Mouse (Mus musculus): ENCODE data around the gene Rbp4. TPM values are rescaled to one million over a fixed set of nuclear protein-coding genes. Genes with fewer than 3 reads are reported as not detected.

The Rbp4 gene
- 1.3 and 2.2 TPM in 2 replicates for polyA plus RNA-seq (2016; fragmentation: Nextera tagmentation; extraction: Ambion mirVana)

DNA sequence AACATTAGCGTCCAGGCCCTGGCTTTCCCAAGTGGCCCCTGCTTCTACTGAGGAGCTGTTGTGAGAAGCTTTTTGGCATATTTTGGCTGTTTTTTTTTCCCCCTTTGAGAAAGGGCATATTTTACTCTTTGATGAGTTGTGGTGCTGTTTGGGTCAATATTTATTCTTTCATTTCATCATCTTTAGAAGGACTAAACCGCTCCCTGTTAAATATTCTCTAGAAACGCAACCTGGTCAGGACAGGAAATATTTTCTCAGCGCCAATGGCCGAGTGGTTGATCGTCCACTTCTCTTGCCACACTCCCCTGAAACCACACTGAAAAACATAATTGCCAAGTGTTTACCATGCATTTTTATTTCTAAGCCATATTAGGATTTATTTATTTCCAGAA lies at the start of gene Rbp4:
Gene Rbp4, minus strand, starts transcription at position 63 of the 392 bp plus-strand sequence.
- WGBS, result 67% methylated on average over 6 of the region's 6 CpGs
- Histone ChIP-seq H3K4me3 (peak within 1 kb of the TSS; percentile 66), H3K27me3 (ENCODE audit: poor library complexity, severe bottlenecking) (peaks cover 49% of the 10 kb centered on the region), H3K4me1 (peaks cover 12% of the 10 kb centered on the region), H3K36me3 (replicated peaks) (no peaks in the 10 kb centered on the region), H3K9me3 (no peaks in the 10 kb centered on the region), H3K27ac (peak within 1 kb of the TSS; percentile 81)
- no peak for DNase-seq (ENCODE audit: extremely low spot score, low spot score)

DNA sequence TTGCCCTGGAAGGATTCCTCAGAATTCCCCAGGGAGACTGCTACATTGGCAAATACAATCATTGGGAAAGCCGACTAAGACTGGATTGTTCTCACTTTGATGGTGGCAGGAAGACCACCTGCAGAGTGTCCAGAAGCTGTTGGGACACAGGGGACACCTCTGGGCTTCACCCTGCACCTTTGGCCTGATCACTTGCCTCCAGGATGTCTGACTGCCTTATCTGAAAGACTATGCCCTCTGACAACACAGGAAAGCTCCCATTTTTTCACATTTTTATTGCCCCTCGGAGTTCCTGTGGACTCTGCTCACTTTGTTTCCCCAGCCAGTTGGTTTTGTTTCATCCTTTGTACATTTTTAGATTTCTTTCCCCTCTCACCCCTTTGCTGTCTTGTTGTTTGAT lies 39.6 kb upstream of the Rbp4 start:
- no peak overlapping the region for H3K27ac ChIP-seq
- no peaks in the 10 kb centered on the region for H3K27me3 ChIP-seq (ENCODE audit: poor library complexity, severe bottlenecking)
- H3K9me3 ChIP-seq, result no peaks in the 10 kb centered on the region
- H3K36me3 ChIP-seq (replicated peaks), result no peaks in the 10 kb centered on the region
- H3K4me3 ChIP-seq, result no peak overlapping the region
- WGBS, result 63% methylated on average over 2 of the region's 2 CpGs
- no peak for DNase-seq (ENCODE audit: extremely low spot score, low spot score)
- no peaks in the 10 kb centered on the region for H3K4me1 ChIP-seq

DNA sequence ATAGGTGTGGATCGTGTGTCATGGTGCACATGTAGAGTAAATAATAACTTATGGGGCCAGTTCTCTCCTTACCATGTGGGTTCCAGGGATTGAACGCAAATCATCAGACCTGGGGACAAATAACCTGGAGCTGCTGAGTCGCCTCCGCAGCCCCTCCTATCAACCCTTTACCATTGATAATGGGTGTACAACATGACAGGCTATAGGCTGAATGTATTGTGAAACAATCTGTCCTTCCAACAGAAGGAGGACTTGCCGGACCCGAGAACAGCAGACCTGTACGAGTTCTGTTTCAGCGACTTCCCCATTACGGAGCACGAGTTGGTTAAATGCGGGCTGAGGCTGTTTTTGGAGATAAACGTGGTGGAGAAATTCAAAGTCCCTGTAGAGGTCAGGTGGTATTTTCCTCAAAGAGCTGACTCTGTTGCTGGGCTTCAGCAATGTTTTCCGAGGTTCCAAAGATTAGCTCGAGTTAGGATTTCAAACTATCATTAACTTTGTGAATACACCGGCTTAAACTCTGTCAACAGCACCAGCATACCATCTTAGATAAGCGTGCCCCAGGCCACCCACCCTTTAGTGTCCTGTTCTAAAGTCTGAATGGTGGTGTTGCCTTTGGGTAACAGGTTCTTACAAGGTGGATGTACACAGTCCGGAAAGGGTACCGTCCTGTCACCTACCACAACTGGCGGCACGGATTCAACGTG lies 36.7 kb upstream of the Rbp4 start:
- Histone ChIP-seq H3K4me1 (no peaks in the 10 kb centered on the region), H3K9me3 (no peaks in the 10 kb centered on the region), H3K36me3 (replicated peaks) (no peaks in the 10 kb centered on the region), H3K4me3 (no peak overlapping the region), H3K27ac (no peak overlapping the region), H3K27me3 (ENCODE audit: poor library complexity, severe bottlenecking) (no peaks in the 10 kb centered on the region)
- no peak for DNase-seq (ENCODE audit: extremely low spot score, low spot score)
- WGBS, result 93% methylated on average over 21 of the region's 21 CpGs

DNA sequence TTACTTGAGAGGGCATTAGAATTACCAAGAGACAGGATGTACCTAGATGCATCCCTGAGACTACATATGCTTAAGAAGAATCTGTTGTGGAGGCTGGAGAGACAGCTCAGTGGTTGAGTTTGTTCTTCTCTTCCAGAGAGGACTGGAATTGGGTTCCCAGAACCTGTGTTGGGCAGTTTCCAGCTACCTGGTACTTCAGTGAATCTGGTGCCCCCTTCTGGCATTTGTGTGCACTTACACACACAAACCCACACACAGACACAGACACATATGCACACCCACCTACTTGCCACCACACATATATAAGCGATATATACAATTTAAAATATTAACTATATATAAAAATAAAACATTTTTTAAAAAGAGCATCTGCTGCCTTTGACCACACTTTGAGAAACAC lies 31.2 kb upstream of the Rbp4 start:
- H3K4me3 ChIP-seq, result no peak overlapping the region
- H3K27me3 ChIP-seq (ENCODE audit: poor library complexity, severe bottlenecking), result no peaks in the 10 kb centered on the region
- H3K4me1 ChIP-seq, result 0 out of 2 replicates have a peak, but pooled peaks cover 5% of the 10 kb centered on the region
- no peaks in the 10 kb centered on the region for H3K36me3 ChIP-seq (replicated peaks)
- DNase-seq (ENCODE audit: extremely low spot score, low spot score), result no peak
- H3K27ac ChIP-seq, result no peak overlapping the region
- no peaks in the 10 kb centered on the region for H3K9me3 ChIP-seq
- WGBS, result 100% methylated on average over 1 of the region's 1 CpGs

DNA sequence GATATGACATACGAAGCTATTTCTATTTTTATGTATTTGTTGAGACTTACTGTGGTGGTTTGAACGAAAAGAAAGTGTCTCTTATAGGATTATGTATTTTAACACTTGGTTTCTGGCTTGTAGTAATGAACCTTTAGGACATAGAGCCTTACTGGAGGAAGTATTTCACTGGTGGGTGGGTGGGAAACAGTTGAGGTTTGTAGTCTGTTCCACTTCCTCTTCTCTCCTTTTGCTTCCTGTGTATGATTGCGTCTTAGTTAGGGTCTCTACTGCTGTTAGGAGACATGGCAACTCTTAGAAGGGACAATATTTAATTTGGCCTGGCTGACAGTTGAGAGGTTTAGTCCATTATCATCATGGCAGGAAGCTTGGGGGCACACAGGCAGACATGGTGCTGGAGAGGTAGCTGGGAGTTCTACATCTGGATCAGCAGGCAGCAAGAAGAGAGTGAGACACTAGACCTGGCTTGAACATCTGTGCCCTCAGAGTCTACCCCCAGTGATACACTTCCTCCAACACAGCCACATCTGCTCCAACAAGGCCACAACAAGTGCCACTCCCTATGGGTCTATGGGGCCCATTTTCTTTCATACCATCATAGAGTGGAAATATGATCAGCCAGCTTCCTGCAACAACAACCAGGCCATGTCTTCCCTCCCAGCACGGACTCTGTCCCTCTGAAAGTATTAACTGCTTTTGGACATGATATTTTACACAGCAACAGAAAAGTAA lies 18.6 kb upstream of the Rbp4 start:
- H3K4me1 ChIP-seq, result no peaks in the 10 kb centered on the region
- WGBS, result 89% methylated on average over 4 of the region's 4 CpGs
- no peaks in the 10 kb centered on the region for H3K36me3 ChIP-seq (replicated peaks)
- no peaks in the 10 kb centered on the region for H3K9me3 ChIP-seq
- H3K27me3 ChIP-seq (ENCODE audit: poor library complexity, severe bottlenecking), result no peaks in the 10 kb centered on the region
- H3K27ac ChIP-seq, result no peak overlapping the region
- DNase-seq (ENCODE audit: extremely low spot score, low spot score), result no peak
- no peak overlapping the region for H3K4me3 ChIP-seq

DNA sequence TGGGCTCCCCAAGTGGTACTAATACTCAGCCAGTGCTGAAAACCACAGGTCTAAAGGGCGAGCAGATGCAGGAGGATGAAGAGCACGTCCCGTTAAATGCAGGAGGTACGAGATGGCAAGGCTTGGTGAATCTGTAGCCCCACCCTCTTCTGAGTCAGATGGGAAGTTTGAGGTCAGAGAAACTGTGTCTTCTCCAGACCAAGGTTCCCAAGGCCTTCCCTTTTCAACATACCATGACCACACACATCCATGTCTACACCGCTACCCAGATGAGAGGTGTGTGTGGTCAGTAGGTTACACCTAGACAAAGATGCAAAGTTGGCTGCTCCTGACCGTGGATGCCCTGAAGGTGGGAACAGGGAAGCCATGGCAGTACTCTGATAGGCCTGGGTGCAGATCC lies 9.7 kb upstream of the Rbp4 start:
- no peak for DNase-seq (ENCODE audit: extremely low spot score, low spot score)
- H3K4me1 ChIP-seq, result no peaks in the 10 kb centered on the region
- no peaks in the 10 kb centered on the region for H3K9me3 ChIP-seq
- no peaks in the 10 kb centered on the region for H3K36me3 ChIP-seq (replicated peaks)
- 86% methylated on average over 6 of the region's 6 CpGs for WGBS
- H3K27ac ChIP-seq, result no peak overlapping the region
- no peak overlapping the region for H3K4me3 ChIP-seq
- no peaks in the 10 kb centered on the region for H3K27me3 ChIP-seq (ENCODE audit: poor library complexity, severe bottlenecking)

DNA sequence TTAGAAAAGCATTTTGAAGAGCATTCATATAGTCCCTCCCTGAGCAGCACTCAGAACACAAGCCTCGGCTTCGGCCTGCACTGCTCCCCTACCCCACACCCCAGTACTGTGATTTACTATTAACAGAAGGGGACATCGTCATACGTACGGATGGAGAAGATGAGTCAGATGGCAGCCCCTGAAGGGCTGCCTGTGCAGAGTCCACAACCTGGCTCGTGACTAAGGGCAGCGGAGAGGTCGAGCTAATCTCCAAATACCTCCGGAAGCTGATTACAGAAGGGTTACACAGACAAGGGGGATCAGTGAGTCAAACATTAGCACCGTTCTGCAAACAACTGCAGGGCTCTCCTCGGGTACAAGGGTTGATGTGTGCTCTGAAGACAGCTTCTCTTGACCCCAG lies 8.9 kb upstream of the Rbp4 start:
- no peaks in the 10 kb centered on the region for H3K27me3 ChIP-seq (ENCODE audit: poor library complexity, severe bottlenecking)
- H3K4me3 ChIP-seq, result no peak overlapping the region
- H3K36me3 ChIP-seq (replicated peaks), result no peaks in the 10 kb centered on the region
- WGBS, result 76% methylated on average over 11 of the region's 11 CpGs
- H3K27ac ChIP-seq, result no peak overlapping the region
- no peaks in the 10 kb centered on the region for H3K4me1 ChIP-seq
- no peak for DNase-seq (ENCODE audit: extremely low spot score, low spot score)
- no peaks in the 10 kb centered on the region for H3K9me3 ChIP-seq

DNA sequence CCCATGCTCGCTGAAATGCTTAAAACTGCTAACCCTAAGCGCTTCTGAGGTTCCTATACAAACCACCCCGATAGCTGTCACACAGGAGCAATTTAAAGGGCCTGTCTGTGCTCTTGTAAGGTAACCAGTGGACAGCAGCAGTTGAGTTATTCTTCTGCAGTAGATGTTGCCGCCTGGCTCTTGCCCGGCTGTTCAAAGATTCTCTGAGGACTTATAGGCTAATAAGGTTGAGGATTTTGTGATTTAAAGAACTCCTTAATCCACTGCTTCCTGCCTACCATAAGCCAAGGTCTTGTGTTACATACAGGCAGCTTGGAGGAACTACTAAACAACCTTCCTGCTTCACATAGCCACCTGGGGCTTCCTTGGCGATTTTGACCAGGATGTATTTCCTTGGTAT lies 7.4 kb upstream of the Rbp4 start, which contains the start of gene Pde6c:
Gene Pde6c, plus strand, starts transcription at position 301 of the 400 bp plus-strand sequence.
- Histone ChIP-seq H3K27ac (no peak within 1 kb of the TSS), H3K27me3 (ENCODE audit: poor library complexity, severe bottlenecking) (no peaks in the 10 kb centered on the region), H3K4me3 (no peak within 1 kb of the TSS), H3K9me3 (no peaks in the 10 kb centered on the region), H3K4me1 (no peaks in the 10 kb centered on the region), H3K36me3 (replicated peaks) (no peaks in the 10 kb centered on the region)
- no peak for DNase-seq (ENCODE audit: extremely low spot score, low spot score)
- WGBS, result 83% methylated on average over 6 of the region's 6 CpGs

DNA sequence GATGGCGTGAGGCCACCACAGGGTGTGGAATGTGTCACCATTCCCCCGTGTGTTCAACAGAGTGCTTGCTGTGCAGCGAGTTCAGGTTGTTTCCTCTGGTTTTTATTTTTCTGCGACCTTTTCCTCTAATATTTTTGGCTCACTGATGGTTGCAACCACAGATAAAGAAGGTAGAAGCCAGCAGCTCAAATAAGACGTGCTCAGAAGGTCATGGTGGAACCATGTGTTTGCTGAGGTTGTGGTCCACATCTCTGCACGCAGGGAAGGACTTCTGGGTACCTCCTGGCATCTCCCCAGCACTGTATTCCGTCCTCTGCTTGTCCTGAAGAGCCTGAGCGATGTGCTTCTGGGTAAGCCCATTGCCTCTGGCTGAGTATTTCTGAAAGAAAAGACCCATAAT lies 1.6 kb upstream of the Rbp4 start:
- H3K4me3 ChIP-seq, result no peak overlapping the region
- H3K27me3 ChIP-seq (ENCODE audit: poor library complexity, severe bottlenecking), result peaks cover 49% of the 10 kb centered on the region
- H3K36me3 ChIP-seq (replicated peaks), result no peaks in the 10 kb centered on the region
- WGBS, result 77% methylated on average over 8 of the region's 8 CpGs
- DNase-seq (ENCODE audit: extremely low spot score, low spot score), result no peak
- H3K27ac ChIP-seq, result no peak overlapping the region
- H3K9me3 ChIP-seq, result no peaks in the 10 kb centered on the region
- H3K4me1 ChIP-seq, result peaks cover 12% of the 10 kb centered on the region

DNA sequence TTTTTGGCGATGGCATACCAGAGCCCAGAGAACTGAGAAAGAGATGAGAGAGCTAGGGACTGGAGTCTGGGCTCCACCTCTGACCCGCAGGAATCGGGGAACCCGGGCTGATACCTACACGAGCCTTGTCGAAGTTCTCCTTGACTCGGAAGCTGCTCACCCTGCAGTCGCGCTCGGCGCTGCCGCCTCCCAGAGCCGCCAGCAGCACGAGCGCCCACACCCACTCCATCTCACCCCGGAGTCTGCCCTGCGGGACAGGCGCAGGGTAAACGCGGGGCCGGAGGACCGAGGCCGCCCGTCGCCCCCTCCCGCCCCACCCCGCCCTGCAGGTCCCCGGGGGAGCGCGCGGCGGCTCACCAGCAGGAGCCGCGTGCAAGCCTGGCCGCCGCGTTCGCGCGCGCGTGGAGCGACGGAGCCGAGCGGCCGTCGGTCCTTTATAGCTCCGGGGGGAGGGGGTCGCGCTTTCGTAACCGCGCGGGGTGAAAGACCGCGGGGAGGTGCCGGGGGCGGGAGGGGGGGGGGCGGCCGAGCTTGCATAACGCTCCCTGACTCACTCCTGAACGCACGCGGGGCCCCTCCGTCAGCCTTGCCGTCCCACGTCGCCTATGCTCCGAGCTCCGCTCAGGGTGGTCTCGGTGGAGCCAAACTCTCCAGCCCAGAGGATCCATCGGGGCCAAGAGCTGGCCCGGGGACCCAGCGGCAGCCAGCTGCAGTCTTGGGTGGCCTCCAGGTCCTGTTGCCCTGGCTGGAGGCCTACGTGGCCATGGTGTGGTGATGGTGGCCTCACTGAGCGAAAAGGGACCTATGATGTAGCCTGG lies 471 bp downstream of the Rbp4 start:
- WGBS, result 1% methylated on average over 76 of the region's 77 CpGs
- DNase-seq (ENCODE audit: extremely low spot score, low spot score), result peak; percentile 36
- Histone ChIP-seq H3K27ac (peak overlapping the region; percentile 81), H3K4me1 (peaks cover 12% of the 10 kb centered on the region), H3K4me3 (peak overlapping the region; percentile 66), H3K36me3 (replicated peaks) (no peaks in the 10 kb centered on the region), H3K9me3 (no peaks in the 10 kb centered on the region), H3K27me3 (ENCODE audit: poor library complexity, severe bottlenecking) (peaks cover 49% of the 10 kb centered on the region)

DNA sequence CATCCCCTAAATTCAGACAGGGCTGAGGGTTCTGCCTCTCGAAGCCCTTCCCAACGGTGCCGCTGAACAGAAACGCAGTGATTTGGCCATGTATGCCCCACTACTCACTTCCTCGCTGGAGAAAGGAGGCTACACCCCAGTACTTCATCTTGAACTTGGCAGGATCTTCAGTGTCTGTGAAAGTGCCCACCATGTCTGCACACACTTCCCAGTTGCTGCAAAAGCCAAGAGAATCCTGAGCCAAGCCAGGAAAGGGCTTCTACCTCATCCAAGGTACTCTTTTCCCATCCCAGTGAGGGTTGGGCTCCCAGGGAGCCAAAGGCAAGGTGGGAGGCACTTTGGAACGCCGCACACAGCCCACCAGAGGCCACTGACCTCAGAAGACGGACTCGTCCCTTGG lies 1.2 kb downstream of the Rbp4 start:
- H3K4me1 ChIP-seq, result peaks cover 12% of the 10 kb centered on the region
- H3K27ac ChIP-seq, result no peak overlapping the region; the same call in 1 of the 2 replicates
- H3K4me3 ChIP-seq, result peak overlapping the region; percentile 66
- DNase-seq (ENCODE audit: extremely low spot score, low spot score), result no peak
- no peaks in the 10 kb centered on the region for H3K36me3 ChIP-seq (replicated peaks)
- H3K9me3 ChIP-seq, result no peaks in the 10 kb centered on the region
- peaks cover 49% of the 10 kb centered on the region for H3K27me3 ChIP-seq (ENCODE audit: poor library complexity, severe bottlenecking)
- WGBS, result 28% methylated on average over 9 of the region's 9 CpGs

DNA sequence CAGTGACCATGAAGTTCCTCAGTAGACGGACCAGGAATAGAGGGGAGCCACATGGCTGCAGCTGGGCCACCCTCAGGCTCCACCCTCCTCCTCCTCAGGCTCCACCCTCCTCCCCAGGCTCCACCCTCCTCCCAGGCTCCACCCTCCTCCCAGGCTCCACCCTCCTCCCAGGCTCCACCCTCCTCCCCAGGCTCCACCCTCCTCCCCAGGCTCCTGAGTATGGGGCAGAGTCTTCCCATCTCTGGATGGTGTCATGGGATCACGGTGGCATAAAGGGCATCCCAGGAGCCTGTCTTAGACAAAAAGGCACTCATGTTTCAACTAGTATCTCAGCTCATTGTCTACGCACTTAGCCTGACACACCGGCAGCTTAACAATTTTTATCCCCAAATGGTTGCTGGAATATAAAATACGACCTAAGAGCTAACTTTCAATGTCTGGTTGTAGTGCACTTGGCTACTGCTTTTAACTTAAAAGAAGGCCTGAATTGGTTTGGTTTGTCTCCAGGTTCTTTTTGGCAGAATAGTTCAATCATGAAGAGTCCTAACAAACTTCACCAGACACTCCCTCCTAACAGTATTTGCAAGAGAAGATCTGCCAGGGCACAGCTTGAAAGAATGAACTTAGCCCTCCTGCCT lies 4.8 kb downstream of the Rbp4 start:
- 93% methylated on average over 5 of the region's 5 CpGs for WGBS

More for the DNA sequence above, 4.8 kb downstream of the Rbp4 start:
- peaks cover 12% of the 10 kb centered on the region for H3K4me1 ChIP-seq
- no peaks in the 10 kb centered on the region for H3K9me3 ChIP-seq
- no peaks in the 10 kb centered on the region for H3K36me3 ChIP-seq (replicated peaks)
- H3K4me3 ChIP-seq, result no peak overlapping the region
- peaks cover 33% of the 10 kb centered on the region for H3K27me3 ChIP-seq (ENCODE audit: poor library complexity, severe bottlenecking)
- no peak overlapping the region for H3K27ac ChIP-seq
- no peak for DNase-seq (ENCODE audit: extremely low spot score, low spot score)

Data from forebrain, embryonic 10.5 days (tissue).